Mouse (Mus musculus) brain, embryonic 14.5 days (tissue): ENCODE data around the gene Scamp4.

Experiments used
- CTCF ChIP-seq: fragments of 200-500 bp; IDR thresholded peaks from 2 replicates; pipeline ENCODE4 v1.5.1; 2012; ENCODE audit warnings: inconsistent platforms, mild to moderate bottlenecking, moderate library complexity, borderline replicate concordance; ENCODE audit not compliant: insufficient read depth, insufficient read length; ENCODE audit errors: extremely low read depth
- POLR2A ChIP-seq: fragments of 200-500 bp; IDR thresholded peaks from 2 replicates; pipeline ENCODE4 v1.6.1; 2012; ENCODE audit warnings: mild to moderate bottlenecking, inconsistent platforms, borderline replicate concordance; ENCODE audit not compliant: poor library complexity, insufficient read depth, insufficient read length, severe bottlenecking; ENCODE audit errors: extremely low read depth

DNA sequence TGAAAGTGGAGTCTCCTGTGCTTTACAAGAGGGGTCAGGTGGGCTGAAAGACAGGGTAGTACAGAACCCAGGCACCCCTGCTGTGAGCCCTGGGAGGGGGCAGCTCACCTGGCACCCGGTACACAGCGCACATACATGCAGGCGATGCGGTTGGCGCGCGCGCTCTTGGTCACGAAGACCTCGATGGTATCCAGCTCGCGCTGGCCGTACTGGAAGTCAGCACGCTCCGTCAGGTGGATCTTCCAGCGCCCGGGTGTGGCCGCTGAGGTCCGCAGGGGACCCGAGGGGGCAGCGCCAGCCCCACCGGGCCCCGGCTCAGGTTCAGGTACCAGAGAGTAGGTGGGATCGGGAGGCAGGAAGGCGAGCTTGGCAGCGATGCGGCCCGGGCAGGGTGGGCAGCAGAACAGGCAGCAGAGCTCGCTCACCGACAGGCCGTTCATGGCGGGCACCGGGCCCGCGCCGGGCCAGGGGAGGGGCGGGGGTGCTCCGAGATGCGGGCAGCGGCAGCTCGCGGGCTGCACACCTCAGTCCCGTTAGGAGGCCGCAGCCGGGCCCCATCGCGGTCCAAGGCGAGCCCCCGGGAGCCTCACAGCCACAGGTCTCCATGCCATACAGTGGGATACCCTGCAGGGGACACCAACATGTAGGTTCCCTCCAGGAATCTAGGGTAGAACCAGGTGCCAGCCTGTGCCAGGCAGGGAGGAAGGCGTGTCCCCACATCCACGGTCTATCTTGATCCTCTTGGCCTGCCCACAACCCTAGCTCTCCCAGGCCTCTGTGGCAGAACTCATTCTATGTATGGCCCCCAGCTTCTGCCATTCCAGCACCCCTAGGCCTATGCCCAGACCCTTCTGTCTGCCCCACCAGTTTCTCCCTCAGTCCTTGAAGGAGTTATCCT, 16.0 kb upstream of the Scamp4 start:
- TF ChIP-seq POLR2A (no peak), CTCF (no peak)
